Mouse (Mus musculus): ENCODE data around the gene Calm2. TPM values are rescaled to one million over a fixed set of nuclear protein-coding genes. Genes with fewer than 3 reads are reported as not detected.

The Calm2 gene
- polyA plus RNA-seq (2016; fragmentation: Nextera tagmentation; extraction: Ambion mirVana), result 1,064 and 1,134 TPM in 2 replicates

GRCm38 (mm10) chr17:87446767-87447611, at the start of gene Calm2:
TSS of gene Calm2 (minus strand) at chr17:87446935.
- Histone ChIP-seq H3K27ac (replicated peaks) (peak within 1 kb of the TSS; percentile 99), H3K4me1 (peaks cover 34% of the 10 kb centered on the region), H3K4me2 (replicated peaks) (peak within 1 kb of the TSS; percentile 85), H3K36me3 (no peaks in the 10 kb centered on the region), H3K9ac (replicated peaks) (peak within 1 kb of the TSS; percentile 99), H3K27me3 (no peaks in the 10 kb centered on the region), H3K4me3 (peak within 1 kb of the TSS; percentile 95), H3K9me3 (no peaks in the 10 kb centered on the region)
- under 1% methylated on average over 67 of the region's 69 CpGs for WGBS
- ATAC-seq (ENCODE audit: low FRiP score, low read depth), result peak; percentile 92

DNA sequence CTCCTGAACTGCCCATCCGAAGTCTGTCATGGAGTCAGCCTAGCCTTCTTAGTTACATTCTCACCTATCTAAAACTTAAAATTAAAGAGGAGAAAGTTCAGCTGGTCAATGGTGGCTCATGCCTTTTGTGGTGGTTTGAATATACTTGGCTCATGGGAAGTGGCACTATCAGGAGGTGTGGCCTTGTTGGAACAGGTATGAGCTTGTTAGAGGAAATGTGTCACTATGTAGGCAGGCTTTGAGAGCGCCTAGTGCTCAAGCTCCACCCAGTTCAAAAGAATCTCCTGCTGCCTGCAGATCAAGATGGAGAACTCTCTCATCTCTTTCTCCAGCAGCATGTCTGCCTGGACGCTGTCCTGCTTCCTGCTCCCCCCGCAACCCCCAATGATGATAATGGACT, 48.8 kb upstream of the Calm2 start:
- no peak for ATAC-seq (ENCODE audit: low FRiP score, low read depth)
- no peaks in the 10 kb centered on the region for H3K36me3 ChIP-seq
- H3K4me2 ChIP-seq (replicated peaks), result no peak overlapping the region
- 95% methylated on average over 4 of the region's 4 CpGs for WGBS
- no peak overlapping the region for H3K27ac ChIP-seq (replicated peaks)
- no peak overlapping the region for H3K9ac ChIP-seq (replicated peaks)
- no peaks in the 10 kb centered on the region for H3K27me3 ChIP-seq
- no peak overlapping the region for H3K4me3 ChIP-seq
- no peaks in the 10 kb centered on the region for H3K4me1 ChIP-seq
- H3K9me3 ChIP-seq, result no peaks in the 10 kb centered on the region

- Histone ChIP-seq H3K27ac (replicated peaks) (no peak overlapping the region), H3K9me3 (no peaks in the 10 kb centered on the region), H3K36me3 (no peaks in the 10 kb centered on the region), H3K4me1 (no peaks in the 10 kb centered on the region), H3K4me3 (no peak overlapping the region), H3K27me3 (no peaks in the 10 kb centered on the region), H3K4me2 (replicated peaks) (no peak overlapping the region), H3K9ac (replicated peaks) (no peak overlapping the region)
- no peak for ATAC-seq (ENCODE audit: low FRiP score, low read depth)
- WGBS, result 96% methylated on average over 4 of the region's 4 CpGs
These were observed 47.6 kb upstream of the Calm2 start for GRCm38 (mm10) chr17:87494310-87494709.

DNA sequence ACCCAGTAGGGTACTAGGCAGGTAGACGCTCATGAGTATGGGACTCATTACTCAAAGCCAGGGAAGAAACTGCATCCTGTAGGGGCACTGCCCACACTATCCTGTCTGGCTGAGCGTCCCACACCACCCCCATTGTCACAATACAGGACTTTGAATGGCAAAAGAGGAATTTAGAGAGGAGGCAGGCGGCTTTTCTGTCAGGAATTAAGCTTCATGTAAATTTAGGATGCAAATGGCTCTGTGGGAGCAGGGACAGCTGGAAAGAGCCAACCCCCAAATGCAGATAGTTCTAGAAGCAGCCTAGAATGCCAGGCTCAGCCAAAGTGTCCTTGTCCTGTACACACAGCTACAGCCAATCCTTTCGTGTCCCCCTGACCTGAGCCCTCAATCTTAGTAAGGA, 45.6 kb upstream of the Calm2 start:
- ATAC-seq (ENCODE audit: low FRiP score, low read depth), result no peak
- Histone ChIP-seq H3K9ac (replicated peaks) (no peak overlapping the region), H3K27me3 (no peaks in the 10 kb centered on the region), H3K4me1 (no peaks in the 10 kb centered on the region), H3K4me3 (no peak overlapping the region), H3K4me2 (replicated peaks) (no peak overlapping the region), H3K36me3 (no peaks in the 10 kb centered on the region), H3K9me3 (no peaks in the 10 kb centered on the region), H3K27ac (replicated peaks) (no peak overlapping the region)
- 45% methylated on average over 4 of the region's 4 CpGs for WGBS

DNA sequence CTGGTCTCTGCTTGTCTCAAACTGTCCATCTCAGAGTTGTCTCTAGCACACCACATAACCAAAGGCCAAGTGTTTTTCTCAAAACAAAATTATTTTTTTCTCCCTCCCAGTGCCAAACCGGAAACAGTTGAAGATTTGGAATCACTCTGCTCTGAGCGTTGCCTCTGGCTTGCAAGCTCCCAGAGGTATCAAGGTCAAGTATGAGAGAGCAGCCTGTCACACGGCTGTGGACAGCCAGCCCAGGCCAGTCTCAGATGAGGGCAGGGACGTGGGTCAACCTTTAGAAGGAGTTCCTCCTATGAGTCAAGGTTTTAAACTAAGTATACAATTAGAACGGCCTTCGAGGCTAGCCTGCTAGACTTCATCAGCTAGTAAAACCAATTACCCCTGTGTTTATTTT, 43.6 kb upstream of the Calm2 start:
- ATAC-seq (ENCODE audit: low FRiP score, low read depth), result no peak
- H3K4me3 ChIP-seq, result no peak overlapping the region
- no peak overlapping the region for H3K9ac ChIP-seq (replicated peaks)
- H3K27ac ChIP-seq (replicated peaks), result no peak overlapping the region
- H3K4me2 ChIP-seq (replicated peaks), result no peak overlapping the region
- H3K27me3 ChIP-seq, result no peaks in the 10 kb centered on the region
- no peaks in the 10 kb centered on the region for H3K9me3 ChIP-seq
- WGBS, result 47% methylated on average over 6 of the region's 6 CpGs
- no peaks in the 10 kb centered on the region for H3K36me3 ChIP-seq
- H3K4me1 ChIP-seq, result no peaks in the 10 kb centered on the region

DNA sequence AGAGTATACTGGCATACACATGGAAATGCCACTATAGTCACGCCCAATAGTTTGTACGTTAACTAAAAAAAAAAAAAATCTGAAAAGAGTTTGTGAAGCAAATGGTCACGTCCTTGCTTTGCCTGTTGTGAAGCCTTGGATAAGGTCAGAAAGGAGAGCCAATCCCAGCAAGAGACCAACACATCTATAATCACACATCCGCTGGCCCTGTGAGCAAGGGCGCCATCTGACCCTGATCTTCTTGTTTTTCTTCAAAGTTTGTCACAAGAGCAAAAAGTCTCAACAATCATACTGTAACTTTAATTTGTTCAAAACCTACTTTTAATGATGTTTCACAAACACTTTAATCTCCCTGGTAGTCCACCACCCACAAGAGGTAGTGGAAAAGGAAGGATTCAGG, 39.0 kb upstream of the Calm2 start:
- no peak for ATAC-seq (ENCODE audit: low FRiP score, low read depth)
- Histone ChIP-seq H3K4me3 (no peak overlapping the region), H3K27ac (replicated peaks) (no peak overlapping the region), H3K27me3 (no peaks in the 10 kb centered on the region), H3K9me3 (no peaks in the 10 kb centered on the region), H3K4me2 (replicated peaks) (no peak overlapping the region), H3K9ac (replicated peaks) (no peak overlapping the region), H3K36me3 (no peaks in the 10 kb centered on the region), H3K4me1 (no peaks in the 10 kb centered on the region)
- 91% methylated on average over 5 of the region's 5 CpGs for WGBS

- H3K27me3 ChIP-seq, result no peaks in the 10 kb centered on the region
- no peaks in the 10 kb centered on the region for H3K4me1 ChIP-seq
- no peaks in the 10 kb centered on the region for H3K9me3 ChIP-seq
- no peak overlapping the region for H3K4me3 ChIP-seq
- no peak for ATAC-seq (ENCODE audit: low FRiP score, low read depth)
- no peak overlapping the region for H3K9ac ChIP-seq (replicated peaks)
- WGBS, result 63% methylated on average over 3 of the region's 3 CpGs
- H3K27ac ChIP-seq (replicated peaks), result no peak overlapping the region
- H3K4me2 ChIP-seq (replicated peaks), result no peak overlapping the region
- no peaks in the 10 kb centered on the region for H3K36me3 ChIP-seq
These were observed 36.1 kb upstream of the Calm2 start for GRCm38 (mm10) chr17:87482867-87483266.

- ATAC-seq (ENCODE audit: low FRiP score, low read depth), result 0 out of 2 replicates have a peak, but pooled peaks have one; percentile 39
- 71% methylated on average over 9 of the region's 9 CpGs for WGBS
- Histone ChIP-seq H3K9me3 (no peaks in the 10 kb centered on the region), H3K4me3 (no peak overlapping the region), H3K4me1 (peaks cover 12% of the 10 kb centered on the region), H3K27me3 (peaks cover 18% of the 10 kb centered on the region), H3K36me3 (no peaks in the 10 kb centered on the region), H3K27ac (replicated peaks) (no peak overlapping the region), H3K4me2 (replicated peaks) (no peak overlapping the region), H3K9ac (replicated peaks) (no peak overlapping the region)
These were observed 31.8 kb upstream of the Calm2 start for GRCm38 (mm10) chr17:87478569-87478968.

DNA sequence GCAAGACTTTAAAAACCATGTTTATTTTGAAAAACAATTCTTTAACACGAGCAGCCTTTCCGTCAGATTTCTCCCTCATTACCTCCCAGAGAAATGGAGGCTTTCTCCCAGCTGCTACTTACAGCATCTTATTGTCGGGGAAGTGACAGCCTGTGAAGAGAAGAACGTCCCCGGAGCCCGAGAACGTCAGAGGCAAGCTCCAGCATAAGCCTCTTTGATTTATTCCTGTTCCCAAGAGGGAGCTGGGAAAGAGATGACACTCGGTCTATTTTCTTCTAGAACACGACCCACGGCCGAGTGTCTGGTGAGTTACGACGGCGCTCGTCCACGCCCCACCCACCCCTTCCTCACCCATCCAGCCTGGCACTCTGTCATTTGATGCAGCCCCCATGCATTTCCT, 30.9 kb upstream of the Calm2 start:
- Histone ChIP-seq H3K4me2 (replicated peaks) (no peak overlapping the region), H3K27ac (replicated peaks) (0 out of 2 replicates have a peak overlapping the region, but pooled peaks have one; percentile 10), H3K4me3 (no peak overlapping the region), H3K9me3 (no peaks in the 10 kb centered on the region), H3K9ac (replicated peaks) (no peak overlapping the region), H3K36me3 (no peaks in the 10 kb centered on the region), H3K4me1 (peaks cover 15% of the 10 kb centered on the region), H3K27me3 (peaks cover 27% of the 10 kb centered on the region)
- no peak for ATAC-seq (ENCODE audit: low FRiP score, low read depth)
- 63% methylated on average over 16 of the region's 16 CpGs for WGBS

DNA sequence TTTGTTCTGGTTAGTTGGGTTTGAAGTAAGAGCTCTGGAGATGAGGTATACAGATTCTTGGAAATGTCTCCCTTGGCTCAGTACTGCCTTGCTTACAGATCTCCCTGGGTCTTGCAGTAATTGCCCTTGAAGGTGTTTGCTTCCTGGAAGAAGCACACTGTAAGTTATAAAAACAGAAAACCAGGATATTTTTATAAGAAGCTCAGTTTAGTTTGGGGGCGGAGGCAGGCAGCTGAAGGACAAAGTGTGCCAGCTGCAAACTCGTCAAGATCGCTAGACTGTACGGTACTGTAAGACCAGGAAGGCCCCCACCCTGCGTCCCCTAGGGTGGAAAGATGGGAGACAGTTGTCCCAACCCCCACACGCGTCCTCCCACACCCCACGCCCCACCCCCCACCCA, 28.6 kb upstream of the Calm2 start:
- H3K4me3 ChIP-seq, result no peak overlapping the region
- no peak overlapping the region for H3K4me2 ChIP-seq (replicated peaks)
- H3K9ac ChIP-seq (replicated peaks), result no peak overlapping the region
- no peak overlapping the region for H3K27ac ChIP-seq (replicated peaks)
- 81% methylated on average over 8 of the region's 8 CpGs for WGBS
- no peak for ATAC-seq (ENCODE audit: low FRiP score, low read depth)
- peaks cover 36% of the 10 kb centered on the region for H3K27me3 ChIP-seq
- H3K4me1 ChIP-seq, result peaks cover 15% of the 10 kb centered on the region
- no peaks in the 10 kb centered on the region for H3K9me3 ChIP-seq
- no peaks in the 10 kb centered on the region for H3K36me3 ChIP-seq

- 0% methylated on average over 7 of the region's 7 CpGs for WGBS
- Histone ChIP-seq H3K36me3 (no peaks in the 10 kb centered on the region), H3K4me2 (replicated peaks) (peak overlapping the region; percentile 68), H3K4me3 (peak overlapping the region; percentile 33), H3K9ac (replicated peaks) (peak overlapping the region; percentile 29; the same call in 1 of the 2 replicates), H3K27ac (replicated peaks) (no peak overlapping the region), H3K4me1 (peaks cover 15% of the 10 kb centered on the region), H3K9me3 (no peaks in the 10 kb centered on the region), H3K27me3 (peaks cover 36% of the 10 kb centered on the region)
- ATAC-seq (ENCODE audit: low FRiP score, low read depth), result peak; percentile 17; the same call in 1 of the 2 replicates
These were observed 27.7 kb upstream of the Calm2 start for GRCm38 (mm10) chr17:87474501-87474795.

- H3K9ac ChIP-seq (replicated peaks), result peak overlapping the region; percentile 29; the same call in 1 of the 2 replicates
- ATAC-seq (ENCODE audit: low FRiP score, low read depth), result peak; percentile 73
- H3K4me2 ChIP-seq (replicated peaks), result peak overlapping the region; percentile 68
- peaks cover 36% of the 10 kb centered on the region for H3K27me3 ChIP-seq
- no peak overlapping the region for H3K27ac ChIP-seq (replicated peaks)
- no peaks in the 10 kb centered on the region for H3K36me3 ChIP-seq
- WGBS, result under 1% methylated on average over 23 of the region's 23 CpGs
- peak overlapping the region; percentile 33 for H3K4me3 ChIP-seq
- H3K9me3 ChIP-seq, result no peaks in the 10 kb centered on the region
- H3K4me1 ChIP-seq, result peaks cover 15% of the 10 kb centered on the region
These were observed 27.2 kb upstream of the Calm2 start for GRCm38 (mm10) chr17:87473736-87474500.

All from midbrain, embryonic 12.5 days (tissue).